Mouse (Mus musculus) myocyte (in vitro differentiated cells): ENCODE data around the gene Fcor. TPM values are rescaled to one million over a fixed set of nuclear protein-coding genes. Genes with fewer than 3 reads are reported as not detected.

ENCODE experiments used
- H3K27me3 ChIP-seq: one replicate; pipeline ENCODE4 v1.6.1; 2011; ENCODE audit not compliant: control insufficient read depth, insufficient read depth, insufficient read length
- H3K36me3 ChIP-seq: one replicate; pipeline ENCODE4 v1.6.1; 2011; ENCODE audit not compliant: control insufficient read depth, insufficient read depth
- H3K4me2 ChIP-seq: one replicate; pipeline ENCODE4 v1.6.1; 2011; ENCODE audit warnings: low read depth, control low read depth
- H3K4me3 ChIP-seq: one replicate; pipeline ENCODE4 v1.5.1; 2011; ENCODE audit warnings: mild to moderate bottlenecking, control low read depth, moderate library complexity
- H3K79me2 ChIP-seq: one replicate; pipeline ENCODE4 v1.6.1; 2011; ENCODE audit not compliant: control insufficient read depth, insufficient read depth
- H3ac ChIP-seq: one replicate; pipeline ENCODE4 v1.6.1; 2011; ENCODE audit not compliant: control insufficient read depth, insufficient read length
- CEBPB ChIP-seq: IDR thresholded peaks from 2 replicates; pipeline ENCODE4 v1.6.1; 2011; ENCODE audit warnings: mild to moderate bottlenecking, moderate library complexity; ENCODE audit not compliant: poor library complexity, insufficient read depth, severe bottlenecking
- E2F4 ChIP-seq: IDR thresholded peaks from one replicate; pipeline ENCODE4 v1.6.1; 2011; ENCODE audit warnings: mild to moderate bottlenecking, control low read depth, moderate library complexity; ENCODE audit not compliant: insufficient read depth
- MAX ChIP-seq: IDR thresholded peaks from one replicate; pipeline ENCODE4 v1.6.1; 2011; ENCODE audit warnings: low read depth, mild to moderate bottlenecking, control low read depth
- MYOD1 ChIP-seq, 3 experiments: IDR thresholded peaks; one replicate each; pipeline ENCODE4 v1.6.1; 2011; ENCODE audit warnings: control low read depth in 2 of 3, low read depth in 2 of 3, mild to moderate bottlenecking in 2 of 3, moderate library complexity in 1 of 3; ENCODE audit not compliant: insufficient read length in 2 of 3, control insufficient read depth in 1 of 3
- MYOG ChIP-seq, 3 experiments: IDR thresholded peaks; one replicate each; pipeline ENCODE4 v1.6.1; 2011; ENCODE audit warnings: control low read depth in 2 of 3, low read depth in 2 of 3, mild to moderate bottlenecking in 2 of 3; ENCODE audit not compliant: insufficient read length in 2 of 3, control insufficient read depth in 1 of 3, insufficient read depth in 1 of 3
- POLR2A ChIP-seq: IDR thresholded peaks from one replicate; pipeline ENCODE4 v1.6.1; 2011; ENCODE audit warnings: low read depth, mild to moderate bottlenecking, control low read depth, moderate library complexity; ENCODE audit not compliant: insufficient read length
- POLR2AphosphoS2 ChIP-seq: IDR thresholded peaks from one replicate; pipeline ENCODE4 v1.6.1; 2011; ENCODE audit warnings: low read depth, control low read depth; ENCODE audit not compliant: insufficient read length
- REST ChIP-seq: IDR thresholded peaks from one replicate; pipeline ENCODE4 v1.6.1; 2011; ENCODE audit warnings: mild to moderate bottlenecking, control low read depth, moderate library complexity; ENCODE audit not compliant: insufficient read depth, insufficient read length
- SRF ChIP-seq: IDR thresholded peaks from one replicate; pipeline ENCODE4 v1.6.1; 2011; ENCODE audit warnings: low read depth; ENCODE audit not compliant: control insufficient read depth, insufficient read length
- TCF12 ChIP-seq: IDR thresholded peaks from one replicate; pipeline ENCODE4 v1.6.1; 2011; ENCODE audit warnings: mild to moderate bottlenecking, control low read depth; ENCODE audit not compliant: poor library complexity, insufficient read depth, severe bottlenecking
- TCF3 ChIP-seq: IDR thresholded peaks from one replicate; pipeline ENCODE4 v1.6.1; 2011; ENCODE audit warnings: low read depth, control low read depth; ENCODE audit not compliant: insufficient read length
- USF1 ChIP-seq: IDR thresholded peaks from one replicate; pipeline ENCODE4 v1.6.1; 2011; ENCODE audit warnings: low read depth, mild to moderate bottlenecking, control low read depth, moderate library complexity
- polyA plus RNA-seq: library from polyadenylated mRNA; unstranded; fragments of >200 nt; fragmentation: generic; extraction: Trizol; gene quantifications from one replicate; pipeline ENCODE4 v1.2.1, GENCODE M21; 2012; ENCODE audit warnings: missing spikeins

The Fcor gene
- polyA plus RNA-seq, 1 experiment: 0.32 TPM

DNA sequence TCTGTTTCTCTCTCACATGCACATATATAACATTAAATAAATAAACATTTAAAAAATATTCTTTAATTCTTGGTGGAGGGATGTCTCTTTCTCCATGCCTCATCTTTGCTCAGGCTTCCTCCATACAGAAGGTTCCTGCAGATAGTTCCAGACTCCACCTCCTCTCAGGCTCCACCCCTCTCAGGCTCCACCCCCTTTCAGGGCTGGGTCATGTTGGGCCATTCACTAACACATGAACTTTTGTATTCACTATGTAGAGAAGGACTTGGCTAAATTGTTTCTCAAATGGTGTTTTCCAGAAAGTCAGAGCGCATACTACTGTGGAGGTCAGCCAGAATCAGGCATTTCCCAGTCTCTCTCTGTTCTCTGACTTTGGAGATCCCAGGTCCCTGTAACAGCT, 29.3 kb upstream of the Fcor start:
- H3K79me2 ChIP-seq: no peaks in the 10 kb centered on the region
- H3ac ChIP-seq: no peak overlapping the region
- H3K27me3 ChIP-seq: no peaks in the 10 kb centered on the region
- TF ChIP-seq TCF12 (no peak), CEBPB (no peak), E2F4 (no peak), POLR2AphosphoS2 (no peak), TCF3 (no peak), USF1 (no peak), REST (no peak), MAX (no peak), MYOG (IDR thresholded peaks at IDR 0.05; ENCODE audit: control insufficient read depth in 1 of 3, insufficient read depth in 1 of 3, insufficient read length in 2 of 3, low read depth in 2 of 3) (no peak), MYOD1 (IDR thresholded peaks at IDR 0.05; ENCODE audit: control insufficient read depth in 1 of 3, insufficient read length in 2 of 3, low read depth in 2 of 3) (no peak), SRF (no peak), POLR2A (no peak)
- no peak overlapping the region for H3K4me2 ChIP-seq
- H3K4me3 ChIP-seq: no peak overlapping the region
- no peaks in the 10 kb centered on the region for H3K36me3 ChIP-seq

DNA sequence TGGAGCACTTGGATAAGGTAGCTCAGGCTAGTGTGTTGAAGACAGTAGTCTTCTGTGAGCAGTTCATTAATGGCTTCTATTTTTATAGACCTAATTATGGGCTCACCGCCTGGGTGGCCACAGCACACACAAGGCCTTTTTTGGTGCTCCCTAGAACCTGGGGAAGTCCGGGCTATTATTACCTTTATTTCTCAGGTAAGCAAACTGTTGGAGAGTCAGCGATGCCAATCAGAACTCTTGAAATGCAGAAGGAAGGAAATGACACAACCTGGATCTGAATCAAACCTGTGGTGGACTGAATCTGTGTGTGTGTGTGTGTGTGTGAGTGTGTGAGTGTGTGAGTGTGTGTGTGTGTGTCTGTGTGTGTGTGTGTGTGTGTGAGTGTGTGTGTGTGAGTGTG, 22.0 kb upstream of the Fcor start, which contains the start of gene Fcer2a:
Gene Fcer2a (minus strand): TSS at position 55 of the 400 bp plus-strand sequence.
- no peak within 1 kb of the TSS for H3K4me2 ChIP-seq
- H3K27me3 ChIP-seq: no peaks in the 10 kb centered on the region
- H3K36me3 ChIP-seq: no peaks in the 10 kb centered on the region
- H3K79me2 ChIP-seq: no peaks in the 10 kb centered on the region
- no peak for TF ChIP-seq SRF
- TF ChIP-seq POLR2AphosphoS2: no peak
- TF ChIP-seq TCF3: no peak
- no peak for TF ChIP-seq MAX
- TF ChIP-seq E2F4: no peak
- H3K4me3 ChIP-seq: no peak within 1 kb of the TSS
- H3ac ChIP-seq: no peak within 1 kb of the TSS

DNA sequence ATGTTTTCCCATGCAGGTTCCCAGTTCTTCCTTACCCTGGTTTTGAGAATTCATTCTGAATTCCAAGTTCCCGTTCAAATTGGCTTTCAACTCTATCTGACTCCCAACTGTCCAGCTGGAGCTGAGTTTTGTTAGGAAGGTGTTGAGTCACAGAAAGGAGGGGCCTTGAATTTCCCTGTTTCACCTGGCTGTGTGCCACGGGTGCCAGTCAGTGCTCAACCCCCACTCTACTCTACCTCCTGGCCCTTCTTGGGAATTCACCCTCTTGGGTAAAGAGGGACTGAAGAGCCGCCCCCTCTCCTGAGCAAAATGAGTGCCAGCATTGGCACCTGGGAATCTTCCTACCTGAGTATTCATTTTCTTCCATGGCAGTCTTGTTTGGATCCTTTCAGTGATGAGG, 18.6 kb upstream of the Fcor start:
- Histone ChIP-seq H3K79me2 (no peaks in the 10 kb centered on the region), H3K4me2 (no peak overlapping the region), H3ac (no peak overlapping the region), H3K27me3 (no peaks in the 10 kb centered on the region), H3K4me3 (no peak overlapping the region), H3K36me3 (no peaks in the 10 kb centered on the region)
- no peak for TF ChIP-seq TCF3
- TF ChIP-seq E2F4: no peak
- no peak for TF ChIP-seq TCF12
- TF ChIP-seq USF1: no peak
- no peak for TF ChIP-seq MAX
- no peak for TF ChIP-seq POLR2A
- no peak for TF ChIP-seq POLR2AphosphoS2
- TF ChIP-seq CEBPB: no peak
- no peak for TF ChIP-seq MYOG (IDR thresholded peaks at IDR 0.05; ENCODE audit: control insufficient read depth in 1 of 3, insufficient read depth in 1 of 3, insufficient read length in 2 of 3, low read depth in 2 of 3)
- no peak for TF ChIP-seq MYOD1 (IDR thresholded peaks at IDR 0.05; ENCODE audit: control insufficient read depth in 1 of 3, insufficient read length in 2 of 3, low read depth in 2 of 3)
- TF ChIP-seq SRF: no peak
- TF ChIP-seq REST: no peak

DNA sequence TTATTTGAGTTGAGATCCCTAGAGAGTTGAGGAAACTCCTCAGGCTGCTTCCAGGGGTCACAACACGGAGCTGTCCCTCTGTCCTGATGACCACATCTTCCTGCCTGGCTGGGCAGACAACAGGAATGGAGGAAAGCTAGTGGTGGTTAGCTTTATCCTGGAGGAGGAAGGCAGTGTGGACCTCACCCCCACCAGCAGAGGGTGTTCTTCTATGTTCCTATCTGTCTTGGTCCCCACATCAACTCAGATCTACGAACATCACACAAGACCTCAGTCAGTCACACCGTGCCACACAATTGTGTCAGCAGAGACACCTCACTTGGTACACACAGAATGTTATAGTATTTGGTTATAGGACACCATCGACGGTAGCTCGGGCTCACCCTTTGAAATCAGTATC, 15.4 kb upstream of the Fcor start:
- H3K4me2 ChIP-seq: no peak overlapping the region
- TF ChIP-seq CEBPB (no peak), MAX (no peak), TCF12 (no peak), TCF3 (no peak), POLR2A (no peak), USF1 (no peak), REST (no peak), MYOG (IDR thresholded peaks at IDR 0.05; ENCODE audit: control insufficient read depth in 1 of 3, insufficient read depth in 1 of 3, insufficient read length in 2 of 3, low read depth in 2 of 3) (no peak), SRF (no peak), E2F4 (no peak), POLR2AphosphoS2 (no peak), MYOD1 (IDR thresholded peaks at IDR 0.05; ENCODE audit: control insufficient read depth in 1 of 3, insufficient read length in 2 of 3, low read depth in 2 of 3) (no peak)
- no peak overlapping the region for H3K4me3 ChIP-seq
- H3K79me2 ChIP-seq: no peaks in the 10 kb centered on the region
- no peak overlapping the region for H3ac ChIP-seq
- H3K36me3 ChIP-seq: no peaks in the 10 kb centered on the region
- H3K27me3 ChIP-seq: no peaks in the 10 kb centered on the region

DNA sequence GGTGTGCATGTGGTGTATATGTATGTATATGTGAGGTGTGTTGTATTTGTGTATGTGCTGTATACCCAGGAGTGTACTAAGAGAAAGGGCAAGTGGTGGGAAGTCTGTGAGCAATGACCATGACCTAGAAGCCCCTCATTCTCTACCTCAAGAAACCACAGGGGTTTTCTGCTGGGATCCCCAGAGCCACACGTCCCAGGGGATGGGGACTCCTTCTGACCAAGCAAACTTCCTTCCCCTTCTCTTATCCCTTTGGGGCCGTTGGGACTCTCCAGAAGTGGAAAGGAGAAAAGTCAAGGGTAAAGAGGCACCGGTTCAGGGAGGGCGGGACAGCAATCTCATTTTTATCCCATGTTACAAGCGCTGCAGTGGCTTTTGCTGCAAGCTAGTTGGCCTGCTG, 13.3 kb upstream of the Fcor start:
- H3K36me3 ChIP-seq: peaks cover 5% of the 10 kb centered on the region
- no peaks in the 10 kb centered on the region for H3K79me2 ChIP-seq
- no peak overlapping the region for H3K4me3 ChIP-seq
- TF ChIP-seq POLR2A (no peak), MYOG (IDR thresholded peaks at IDR 0.05; ENCODE audit: control insufficient read depth in 1 of 3, insufficient read depth in 1 of 3, insufficient read length in 2 of 3, low read depth in 2 of 3) (no peak), MAX (no peak), E2F4 (no peak), CEBPB (no peak)
- no peak overlapping the region for H3K4me2 ChIP-seq
- no peaks in the 10 kb centered on the region for H3K27me3 ChIP-seq
- H3ac ChIP-seq: no peak overlapping the region
